Mouse (Mus musculus): Measurements from ENCODE around the gene Uba7. TPM values are rescaled to one million over a fixed set of nuclear protein-coding genes. Genes with fewer than 3 reads are reported as not detected.

Gene Uba7
- polyA plus RNA-seq, 1 experiment from 2014 or later, result 12.4 TPM

GRCm38 (mm10) chr9:107957141-107957540 is 18.2 kb upstream of the Uba7 start:
- WGBS, result 37% methylated on average over 6 of the region's 6 CpGs
- H3K27ac ChIP-seq (ENCODE audit: low read depth, low read length), result no peak overlapping the region

GRCm38 (mm10) chr9:107959896-107960295 is 15.4 kb upstream of the Uba7 start:
- H3K9me3 ChIP-seq (ENCODE audit: control insufficient read depth, low read length), result no peaks in the 10 kb centered on the region
- H3K27me3 ChIP-seq (ENCODE audit: control insufficient read depth, insufficient read depth, low read length), result no peaks in the 10 kb centered on the region
- no peaks in the 10 kb centered on the region; the same call in 1 of the 2 replicates for H3K36me3 ChIP-seq (ENCODE audit: control insufficient read depth, insufficient read depth, low read length)
- no peak overlapping the region for H3K4me2 ChIP-seq (replicated peaks; ENCODE audit: low read depth, low read length)
- H3K4me1 ChIP-seq (replicated peaks; ENCODE audit: control insufficient read depth, insufficient read depth, low read length), result no peaks in the 10 kb centered on the region
- DNase-seq (ENCODE audit: low spot score) (no peak), ATAC-seq (ENCODE audit: low FRiP score) (no peak)
- no peak overlapping the region for H3K27ac ChIP-seq (ENCODE audit: low read depth, low read length)
- 71% methylated on average over 6 of the region's 6 CpGs for WGBS
- no peak overlapping the region for H3K4me3 ChIP-seq (ENCODE audit: low read depth, low read length)
- no peak overlapping the region for H3K9ac ChIP-seq (ENCODE audit: low read depth, low read length)

More at GRCm38 (mm10) chr9:107957141-107957540, 18.2 kb upstream of the Uba7 start:
- DNase-seq (ENCODE audit: low spot score) (no peak), ATAC-seq (ENCODE audit: low FRiP score) (no peak)
- no peaks in the 10 kb centered on the region for H3K27me3 ChIP-seq (ENCODE audit: control insufficient read depth, insufficient read depth, low read length)
- H3K4me3 ChIP-seq (ENCODE audit: low read depth, low read length), result no peak overlapping the region
- no peaks in the 10 kb centered on the region for H3K4me1 ChIP-seq (replicated peaks; ENCODE audit: control insufficient read depth, insufficient read depth, low read length)
- H3K36me3 ChIP-seq (ENCODE audit: control insufficient read depth, insufficient read depth, low read length), result no peaks in the 10 kb centered on the region; the same call in 1 of the 2 replicates
- no peaks in the 10 kb centered on the region for H3K9me3 ChIP-seq (ENCODE audit: control insufficient read depth, low read length)
- H3K4me2 ChIP-seq (replicated peaks; ENCODE audit: low read depth, low read length), result no peak overlapping the region
- H3K9ac ChIP-seq (ENCODE audit: low read depth, low read length), result no peak overlapping the region

- Histone ChIP-seq H3K27ac (ENCODE audit: low read depth, low read length) (no peak overlapping the region), H3K9me3 (ENCODE audit: control insufficient read depth, low read length) (no peaks in the 10 kb centered on the region), H3K9ac (ENCODE audit: low read depth, low read length) (no peak overlapping the region), H3K4me2 (replicated peaks; ENCODE audit: low read depth, low read length) (no peak overlapping the region), H3K36me3 (ENCODE audit: control insufficient read depth, insufficient read depth, low read length) (no peaks in the 10 kb centered on the region; the same call in 1 of the 2 replicates), H3K27me3 (ENCODE audit: control insufficient read depth, insufficient read depth, low read length) (no peaks in the 10 kb centered on the region), H3K4me3 (ENCODE audit: low read depth, low read length) (no peak overlapping the region), H3K4me1 (replicated peaks; ENCODE audit: control insufficient read depth, insufficient read depth, low read length) (no peaks in the 10 kb centered on the region)
- peak; percentile 14 for DNase-seq (ENCODE audit: low spot score)
- WGBS, result 81% methylated on average over 4 of the region's 4 CpGs
- no peak for ATAC-seq (ENCODE audit: low FRiP score)
These were observed 14.4 kb upstream of the Uba7 start for GRCm38 (mm10) chr9:107960928-107961327.

- no peaks in the 10 kb centered on the region for H3K27me3 ChIP-seq (ENCODE audit: control insufficient read depth, insufficient read depth, low read length)
- no peaks in the 10 kb centered on the region for H3K9me3 ChIP-seq (ENCODE audit: control insufficient read depth, low read length)
- no peak overlapping the region for H3K4me3 ChIP-seq (ENCODE audit: low read depth, low read length)
- no peaks in the 10 kb centered on the region; the same call in 1 of the 2 replicates for H3K36me3 ChIP-seq (ENCODE audit: control insufficient read depth, insufficient read depth, low read length)
- DNase-seq (ENCODE audit: low spot score) (peak; percentile 21), ATAC-seq (ENCODE audit: low FRiP score) (no peak)
- H3K4me2 ChIP-seq (replicated peaks; ENCODE audit: low read depth, low read length), result no peak overlapping the region
- no peak overlapping the region for H3K27ac ChIP-seq (ENCODE audit: low read depth, low read length)
- no peaks in the 10 kb centered on the region for H3K4me1 ChIP-seq (replicated peaks; ENCODE audit: control insufficient read depth, insufficient read depth, low read length)
- 78% methylated on average over 10 of the region's 10 CpGs for WGBS
- H3K9ac ChIP-seq (ENCODE audit: low read depth, low read length), result no peak overlapping the region
These were observed 13.9 kb upstream of the Uba7 start for GRCm38 (mm10) chr9:107961351-107961762.

- ATAC-seq (ENCODE audit: low FRiP score) (no peak), DNase-seq (ENCODE audit: low spot score) (peak; percentile 41)
- H3K27ac ChIP-seq (ENCODE audit: low read depth, low read length), result no peak overlapping the region
- H3K4me1 ChIP-seq (replicated peaks; ENCODE audit: control insufficient read depth, insufficient read depth, low read length), result no peaks in the 10 kb centered on the region
- no peak overlapping the region for H3K9ac ChIP-seq (ENCODE audit: low read depth, low read length)
- no peaks in the 10 kb centered on the region for H3K9me3 ChIP-seq (ENCODE audit: control insufficient read depth, low read length)
- no peaks in the 10 kb centered on the region for H3K27me3 ChIP-seq (ENCODE audit: control insufficient read depth, insufficient read depth, low read length)
- H3K36me3 ChIP-seq (ENCODE audit: control insufficient read depth, insufficient read depth, low read length), result no peaks in the 10 kb centered on the region; the same call in 1 of the 2 replicates
- WGBS, result 63% methylated on average over 5 of the region's 5 CpGs
- no peak overlapping the region for H3K4me3 ChIP-seq (ENCODE audit: low read depth, low read length)
- H3K4me2 ChIP-seq (replicated peaks; ENCODE audit: low read depth, low read length), result no peak overlapping the region
These were observed 13.4 kb upstream of the Uba7 start for GRCm38 (mm10) chr9:107961881-107962280.

GRCm38 (mm10) chr9:107962916-107963315 is 12.4 kb upstream of the Uba7 start:
- ATAC-seq (ENCODE audit: low FRiP score), result no peak
- H3K4me3 ChIP-seq (ENCODE audit: low read depth, low read length), result no peak overlapping the region
- no peaks in the 10 kb centered on the region for H3K27me3 ChIP-seq (ENCODE audit: control insufficient read depth, insufficient read depth, low read length)
- H3K9ac ChIP-seq (ENCODE audit: low read depth, low read length), result no peak overlapping the region
- H3K27ac ChIP-seq (ENCODE audit: low read depth, low read length), result no peak overlapping the region
- no peaks in the 10 kb centered on the region; the same call in 1 of the 2 replicates for H3K36me3 ChIP-seq (ENCODE audit: control insufficient read depth, insufficient read depth, low read length)
- H3K4me2 ChIP-seq (replicated peaks; ENCODE audit: low read depth, low read length), result no peak overlapping the region
- no peaks in the 10 kb centered on the region for H3K9me3 ChIP-seq (ENCODE audit: control insufficient read depth, low read length)
- WGBS, result 96% methylated on average over 9 of the region's 9 CpGs
- H3K4me1 ChIP-seq (replicated peaks; ENCODE audit: control insufficient read depth, insufficient read depth, low read length), result no peaks in the 10 kb centered on the region
- DNase-seq (ENCODE audit: low spot score), result no peak

GRCm38 (mm10) chr9:107963700-107964099 is 11.6 kb upstream of the Uba7 start:
- 34% methylated on average over 5 of the region's 5 CpGs for WGBS
- Histone ChIP-seq H3K4me2 (replicated peaks; ENCODE audit: low read depth, low read length) (no peak overlapping the region), H3K4me3 (ENCODE audit: low read depth, low read length) (no peak overlapping the region), H3K4me1 (replicated peaks; ENCODE audit: control insufficient read depth, insufficient read depth, low read length) (no peaks in the 10 kb centered on the region), H3K27ac (ENCODE audit: low read depth, low read length) (no peak overlapping the region), H3K9me3 (ENCODE audit: control insufficient read depth, low read length) (no peaks in the 10 kb centered on the region), H3K36me3 (ENCODE audit: control insufficient read depth, insufficient read depth, low read length) (no peaks in the 10 kb centered on the region; the same call in 1 of the 2 replicates), H3K27me3 (ENCODE audit: control insufficient read depth, insufficient read depth, low read length) (no peaks in the 10 kb centered on the region), H3K9ac (ENCODE audit: low read depth, low read length) (no peak overlapping the region)
- ATAC-seq (ENCODE audit: low FRiP score) (0 out of 2 replicates have a peak, but pooled peaks have one; percentile 30), DNase-seq (ENCODE audit: low spot score) (peak; percentile 88)

GRCm38 (mm10) chr9:107964681-107965080 is 10.6 kb upstream of the Uba7 start:
- Histone ChIP-seq H3K36me3 (ENCODE audit: control insufficient read depth, insufficient read depth, low read length) (no peaks in the 10 kb centered on the region; the same call in 1 of the 2 replicates), H3K4me3 (ENCODE audit: low read depth, low read length) (no peak overlapping the region), H3K9me3 (ENCODE audit: control insufficient read depth, low read length) (no peaks in the 10 kb centered on the region), H3K4me2 (replicated peaks; ENCODE audit: low read depth, low read length) (no peak overlapping the region), H3K4me1 (replicated peaks; ENCODE audit: control insufficient read depth, insufficient read depth, low read length) (no peaks in the 10 kb centered on the region), H3K9ac (ENCODE audit: low read depth, low read length) (no peak overlapping the region), H3K27me3 (ENCODE audit: control insufficient read depth, insufficient read depth, low read length) (no peaks in the 10 kb centered on the region), H3K27ac (ENCODE audit: low read depth, low read length) (no peak overlapping the region)
- DNase-seq (ENCODE audit: low spot score) (no peak), ATAC-seq (ENCODE audit: low FRiP score) (no peak)
- WGBS, result 88% methylated on average over 9 of the region's 9 CpGs

- 89% methylated on average over 10 of the region's 10 CpGs for WGBS
- Histone ChIP-seq H3K27me3 (ENCODE audit: control insufficient read depth, insufficient read depth, low read length) (no peaks in the 10 kb centered on the region), H3K4me3 (ENCODE audit: low read depth, low read length) (no peak overlapping the region), H3K4me1 (replicated peaks; ENCODE audit: control insufficient read depth, insufficient read depth, low read length) (no peaks in the 10 kb centered on the region), H3K4me2 (replicated peaks; ENCODE audit: low read depth, low read length) (no peak overlapping the region), H3K9me3 (ENCODE audit: control insufficient read depth, low read length) (no peaks in the 10 kb centered on the region), H3K27ac (ENCODE audit: low read depth, low read length) (no peak overlapping the region), H3K36me3 (ENCODE audit: control insufficient read depth, insufficient read depth, low read length) (no peaks in the 10 kb centered on the region), H3K9ac (ENCODE audit: low read depth, low read length) (no peak overlapping the region)
- ATAC-seq (ENCODE audit: low FRiP score), result no peak
- DNase-seq (ENCODE audit: low spot score), result no peak
These were observed 8.6 kb upstream of the Uba7 start for GRCm38 (mm10) chr9:107966676-107967075.

All from hindbrain, embryonic 11.5 days (tissue).